Mouse (Mus musculus) heart, embryonic 14.5 days (tissue): ENCODE data around the gene Gsc. TPM values are rescaled to one million over a fixed set of nuclear protein-coding genes. Genes with fewer than 3 reads are reported as not detected.
A peak's percentile ranks its signal among the peaks of the same experiment; 100 is the strongest.

Experiments used
- ATAC-seq: fragments of 200-750 bp; cut with Nextera tagmentation; 2 replicates; pipeline ENCODE4 v1.8.0; 2017; ENCODE audit warnings: low read depth, moderate TSS enrichment; ENCODE audit not compliant: insufficient number of reproducible peaks, insufficient read depth, low FRiP score
- H3K27ac ChIP-seq, 2 experiments: fragments of 200-500 bp in 1 of 2; fragments of 300-500 bp in 1 of 2; sonication (generic) in 1 of 2; replicated peaks in 1 of 2; 2 replicates each; pipeline ENCODE4 v1.5.1; 2012 to 2014; ENCODE audit warnings: low read depth in 2 of 2, low read length in 2 of 2, control low read depth in 1 of 2, mild to moderate bottlenecking in 1 of 2, mixed read lengths in 1 of 2; ENCODE audit not compliant: control insufficient read depth in 1 of 2, insufficient read depth in 1 of 2
- H3K27me3 ChIP-seq: fragments of 300-500 bp; sonication (generic); 2 replicates; pipeline ENCODE4 v1.6.1; 2014; ENCODE audit warnings: mild to moderate bottlenecking, low read length, control low read depth; ENCODE audit not compliant: control insufficient read depth, insufficient read depth
- H3K36me3 ChIP-seq: fragments of 300-500 bp; sonication (generic); 2 replicates; pipeline ENCODE4 v1.6.1; 2014; ENCODE audit warnings: mild to moderate bottlenecking, control low read depth, low read length, mixed read lengths; ENCODE audit not compliant: control insufficient read depth, insufficient read depth
- H3K4me1 ChIP-seq, 2 experiments: fragments of 200-500 bp in 1 of 2; fragments of 300-500 bp in 1 of 2; sonication (generic) in 1 of 2; 2 replicates each; pipeline ENCODE4 v1.6.1; 2012 to 2014; ENCODE audit warnings: low read length in 2 of 2, control low read depth in 1 of 2, mixed read lengths in 1 of 2; ENCODE audit not compliant: control insufficient read depth in 2 of 2, insufficient read depth in 2 of 2
- H3K4me2 ChIP-seq: fragments of 300-500 bp; sonication (generic); 2 replicates; pipeline ENCODE4 v1.6.1; 2014; ENCODE audit warnings: mild to moderate bottlenecking, low read length
- H3K4me3 ChIP-seq, 2 experiments: fragments of 200-500 bp in 1 of 2; fragments of 300-500 bp in 1 of 2; sonication (generic) in 1 of 2; 2 replicates each; pipeline ENCODE4 v1.5.1; 2012 to 2014; ENCODE audit warnings: low read length in 2 of 2, mild to moderate bottlenecking in 2 of 2, control low read depth in 1 of 2, low read depth in 1 of 2, moderate library complexity in 1 of 2; ENCODE audit not compliant: control insufficient read depth in 1 of 2, insufficient read depth in 1 of 2
- H3K9ac ChIP-seq: fragments of 300-500 bp; sonication (generic); 2 replicates; pipeline ENCODE4 v1.6.1; 2014; ENCODE audit warnings: mild to moderate bottlenecking, low read length
- H3K9me3 ChIP-seq: fragments of 300-500 bp; sonication (generic); 2 replicates; pipeline ENCODE4 v1.6.1; 2016; ENCODE audit warnings: low read length, control low read depth; ENCODE audit not compliant: control insufficient read depth
- WGBS: fragments of 180-500 bp; shearing (Covaris S2); extraction: QIAGEN DNeasy Blood & Tissue Kit; methylation state at CpG from one replicate; pipeline ENCODE4 v1.1.7; 2014; 5-methylcytosine and 5-hydroxymethylcytosine counted together
- polyA plus RNA-seq: library from polyadenylated mRNA; unstranded; fragments of >200 nt; fragmentation: Nextera tagmentation; extraction: Ambion mirVana; gene quantifications from 2 replicates; pipeline ENCODE4 v1.2.1, GENCODE M21; 2014

Gsc gene
- polyA plus RNA-seq, 1 experiment from 2014 or later: not detected

DNA sequence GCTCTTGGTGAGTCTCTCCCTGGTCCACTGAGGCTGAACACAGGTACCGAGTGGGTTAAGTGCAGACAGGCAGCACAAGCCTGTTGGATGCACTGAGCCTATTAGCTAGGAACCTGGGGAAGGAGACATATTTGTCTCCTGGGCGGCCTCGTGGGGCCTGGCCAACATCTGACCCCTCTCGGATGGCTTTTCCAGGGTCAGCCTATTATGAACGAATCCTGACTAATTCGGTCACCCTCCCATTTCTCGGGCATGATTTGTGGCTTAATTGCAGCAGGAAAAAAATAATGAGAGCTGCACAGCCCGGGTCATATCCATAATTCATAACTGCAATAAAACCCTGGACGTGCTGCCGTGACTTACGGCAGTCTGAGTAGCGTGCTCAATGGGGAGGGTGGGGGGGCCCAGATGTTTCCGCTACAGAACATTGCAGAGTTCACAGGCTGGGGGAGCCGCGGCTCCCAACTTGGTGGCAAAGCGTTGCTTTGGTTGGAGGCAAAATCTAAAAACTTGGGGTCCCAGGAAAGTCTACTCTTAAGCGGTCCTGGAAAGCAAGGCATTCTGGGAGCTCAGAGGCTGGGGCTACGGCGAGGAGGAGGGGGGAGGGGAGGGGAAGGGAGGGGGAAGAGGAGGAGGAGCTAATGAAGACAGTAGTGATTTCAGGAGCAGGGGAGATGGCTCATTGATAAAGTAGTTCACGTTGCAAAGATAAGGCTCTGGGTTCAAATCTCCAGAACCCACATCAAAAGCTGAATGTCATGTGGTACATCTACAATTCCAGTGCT, 39.0 kb downstream of the Gsc start:
- H3K4me2 ChIP-seq: no peak overlapping the region
- WGBS: 75% methylated on average over 20 of the region's 20 CpGs
- no peaks in the 10 kb centered on the region for H3K4me1 ChIP-seq
- H3K36me3 ChIP-seq: no peaks in the 10 kb centered on the region
- no peak overlapping the region for H3K4me3 ChIP-seq
- H3K9me3 ChIP-seq: no peaks in the 10 kb centered on the region
- ATAC-seq: no peak
- peaks cover 15% of the 10 kb centered on the region for H3K27me3 ChIP-seq
- H3K27ac ChIP-seq: no peak overlapping the region
- H3K9ac ChIP-seq: no peak overlapping the region

DNA sequence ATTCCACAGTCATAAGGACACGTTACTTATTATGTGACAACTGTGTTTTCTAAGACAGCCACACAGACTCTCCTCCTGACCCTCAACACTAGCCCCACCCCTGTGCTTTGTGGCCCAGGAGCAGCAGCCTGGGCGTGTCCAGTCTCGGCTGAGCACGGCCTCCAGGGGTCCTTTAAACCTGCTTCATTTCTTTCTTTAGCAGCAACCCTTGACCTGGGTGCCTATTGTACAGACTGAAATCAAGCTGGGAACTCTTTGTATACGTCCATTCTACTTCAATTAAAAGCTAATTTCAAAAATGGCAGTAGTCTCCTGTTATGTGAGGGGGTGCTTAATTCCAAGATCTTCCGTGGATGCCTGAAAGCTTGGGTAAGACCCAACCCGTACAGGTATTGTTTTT, 39.9 kb downstream of the Gsc start:
- H3K9me3 ChIP-seq: no peaks in the 10 kb centered on the region
- ATAC-seq: no peak
- H3K27ac ChIP-seq: no peak overlapping the region
- H3K4me3 ChIP-seq: no peak overlapping the region
- H3K4me2 ChIP-seq: no peak overlapping the region
- H3K4me1 ChIP-seq: no peaks in the 10 kb centered on the region
- peaks cover 11% of the 10 kb centered on the region; the same call in 1 of the 2 replicates for H3K27me3 ChIP-seq
- 52% methylated on average over 7 of the region's 7 CpGs for WGBS
- H3K36me3 ChIP-seq: no peaks in the 10 kb centered on the region
- no peak overlapping the region for H3K9ac ChIP-seq

- H3K27me3 ChIP-seq: peaks cover 9% of the 10 kb centered on the region; the same call in 1 of the 2 replicates
- no peak overlapping the region for H3K4me3 ChIP-seq
- no peaks in the 10 kb centered on the region for H3K9me3 ChIP-seq
- no peak overlapping the region for H3K9ac ChIP-seq
- ATAC-seq: no peak
- no peaks in the 10 kb centered on the region for H3K4me1 ChIP-seq
- no peak overlapping the region for H3K4me2 ChIP-seq
- no peaks in the 10 kb centered on the region for H3K36me3 ChIP-seq
- H3K27ac ChIP-seq: no peak overlapping the region
- 76% methylated on average over 10 of the region's 10 CpGs for WGBS
These were observed 41.8 kb downstream of the Gsc start for GRCm38 (mm10) chr12:104431359-104431758.

DNA sequence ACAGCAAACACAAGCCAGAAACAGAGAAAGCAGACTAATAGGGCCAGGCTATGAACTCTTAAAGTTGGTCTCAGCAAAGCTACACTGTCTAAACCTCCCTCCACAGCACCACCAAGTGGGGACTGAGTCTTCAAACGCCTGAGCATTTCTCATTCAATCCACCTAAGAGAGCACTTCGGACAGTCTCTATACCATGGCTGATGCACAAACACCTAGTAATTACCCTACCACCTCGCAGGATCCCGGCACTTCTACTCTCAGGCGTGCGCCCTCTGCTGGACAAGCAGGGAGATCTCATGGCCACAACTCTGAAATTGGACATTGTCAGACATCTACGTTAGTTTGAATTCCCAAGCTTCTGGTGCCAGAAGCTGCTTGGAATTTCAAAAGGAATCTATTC, 46.2 kb downstream of the Gsc start:
- no peak for ATAC-seq
- no peaks in the 10 kb centered on the region for H3K4me1 ChIP-seq
- no peak overlapping the region for H3K27ac ChIP-seq
- no peak overlapping the region for H3K4me3 ChIP-seq
- 5% methylated on average over 7 of the region's 7 CpGs for WGBS
- no peaks in the 10 kb centered on the region for H3K36me3 ChIP-seq
- H3K4me2 ChIP-seq: no peak overlapping the region
- no peak overlapping the region for H3K9ac ChIP-seq
- H3K27me3 ChIP-seq: peaks cover 17% of the 10 kb centered on the region; the same call in 1 of the 2 replicates
- no peaks in the 10 kb centered on the region for H3K9me3 ChIP-seq

- Histone ChIP-seq H3K9me3 (no peaks in the 10 kb centered on the region), H3K27ac (no peak overlapping the region), H3K9ac (no peak overlapping the region), H3K4me2 (no peak overlapping the region), H3K4me1 (no peaks in the 10 kb centered on the region), H3K4me3 (no peak overlapping the region), H3K27me3 (peaks cover 17% of the 10 kb centered on the region), H3K36me3 (no peaks in the 10 kb centered on the region)
- WGBS: 61% methylated on average over 3 of the region's 3 CpGs
- no peak for ATAC-seq
These were observed 47.5 kb downstream of the Gsc start for GRCm38 (mm10) chr12:104425591-104425990.

DNA sequence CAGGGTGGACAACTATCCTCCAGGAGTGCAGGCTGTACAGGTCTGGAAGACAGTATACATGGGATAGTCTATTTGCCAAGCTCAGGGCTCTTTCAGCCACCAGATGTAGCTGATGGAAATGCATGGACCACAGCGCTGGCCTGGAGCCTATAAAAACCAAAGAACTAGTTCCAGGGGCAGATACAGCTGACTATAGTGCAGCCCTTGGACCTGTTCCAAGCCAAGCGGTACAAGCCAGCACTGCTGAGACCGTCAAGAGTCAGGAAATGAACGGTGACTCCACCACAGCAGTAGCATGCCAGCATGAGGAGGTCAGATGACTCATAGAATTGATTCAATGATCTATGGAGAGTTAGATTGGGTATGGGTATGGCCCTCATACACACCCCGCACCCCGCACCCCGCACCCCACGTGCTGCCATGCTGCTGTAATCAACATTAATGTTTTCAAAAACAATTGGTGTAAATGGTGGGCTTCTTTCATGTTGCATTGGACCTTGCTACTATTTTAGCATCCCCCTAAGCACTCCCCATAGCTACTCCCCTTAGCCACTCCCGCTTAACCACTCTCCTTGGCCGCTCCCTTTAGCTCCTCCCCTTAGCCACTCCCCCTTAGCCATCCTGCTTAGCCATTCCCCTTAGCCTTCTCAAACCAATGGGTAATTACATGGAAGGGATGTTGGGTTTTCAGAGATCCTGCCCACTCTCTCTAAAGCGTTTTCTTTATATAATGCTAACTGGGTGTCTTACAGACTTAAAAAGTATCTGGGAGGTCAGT, 50.3 kb downstream of the Gsc start:
- Histone ChIP-seq H3K27me3 (peaks cover 16% of the 10 kb centered on the region), H3K27ac (no peak overlapping the region), H3K36me3 (no peaks in the 10 kb centered on the region), H3K9ac (no peak overlapping the region), H3K4me3 (no peak overlapping the region), H3K9me3 (no peaks in the 10 kb centered on the region), H3K4me1 (no peaks in the 10 kb centered on the region; a peak in 1 of 4 replicates), H3K4me2 (no peak overlapping the region)
- WGBS: 57% methylated on average over 11 of the region's 11 CpGs
- peak; percentile 68; the same call in 1 of the 2 replicates for ATAC-seq
